Comparison of ENCODE assay signal across 8 mouse cellular contexts in genomic region chr1:136259893-136260634, GRCm38 (mm10). TPM values are rescaled to one million over a fixed set of nuclear protein-coding genes. Genes with fewer than 3 reads are reported as not detected.
DNase-seq lines count a peak whose midpoint lies in the region; ATAC-seq lines count a peak whose summit lies in the region.

No protein-coding gene starts in this region.

- no peak overlapping the region for H3K27ac ChIP-seq in forebrain, embryonic 11.5 days (ENCODE audit: low read depth, low read length)
- no peak overlapping the region; a peak in 1 of 4 replicates for H3K27ac ChIP-seq in heart, embryonic 14.5 days (replicated peaks in 1 of 2; ENCODE audit: control insufficient read depth in 1 of 2, insufficient read depth in 1 of 2, low read depth in 2 of 2, low read length in 2 of 2)
- H3K27ac ChIP-seq in liver, embryonic 13.5 days, result no peak overlapping the region
- H3K27ac ChIP-seq in neural tube, embryonic 15.5 days (replicated peaks), result peak overlapping the region; percentile 74

- peaks cover 41% of the 10 kb centered on the region for H3K27me3 ChIP-seq in forebrain, embryonic 11.5 days (ENCODE audit: control insufficient read depth, insufficient read depth, low read length)
- peaks cover 64% of the 10 kb centered on the region for H3K27me3 ChIP-seq in heart, embryonic 14.5 days (ENCODE audit: control insufficient read depth, insufficient read depth, low read length)
- H3K27me3 ChIP-seq in liver, embryonic 13.5 days, result peaks cover 90% of the 10 kb centered on the region
- H3K27me3 ChIP-seq in neural tube, embryonic 15.5 days (replicated peaks), result peaks cover 45% of the 10 kb centered on the region

- DNase-seq in urinary bladder, adult 18-20 months (ENCODE audit: low spot score in 2 of 2), result peak; percentile 15 to 31
- no peak for DNase-seq in urinary bladder, postnatal 10 days (ENCODE audit: low spot score)
- peak; percentile 76 for DNase-seq in forebrain, embryonic 11.5 days (ENCODE audit: low spot score)
- DNase-seq in kidney, postnatal 10 days, result peak; percentile 74
- DNase-seq in liver, embryonic 13.5 days, result no peak
- DNase-seq in thymus, postnatal 4 days, result peak; percentile 67

- peak; percentile 68 for ATAC-seq in forebrain, embryonic 11.5 days (replicated peaks; ENCODE audit: low FRiP score)
- ATAC-seq in heart, embryonic 14.5 days (ENCODE audit: insufficient number of reproducible peaks, insufficient read depth, low FRiP score, low read depth), result peak; percentile 60
- peak; percentile 45; the same call in 1 of the 2 replicates for ATAC-seq in liver, embryonic 13.5 days (ENCODE audit: low read depth)
- peak; percentile 90 for ATAC-seq in neural tube, embryonic 15.5 days (ENCODE audit: low FRiP score)

- peak overlapping the region; percentile 54 for H3K9ac ChIP-seq in forebrain, embryonic 11.5 days (ENCODE audit: low read length)
- H3K9ac ChIP-seq in heart, embryonic 14.5 days (ENCODE audit: low read length), result peak overlapping the region; percentile 68
- no peak overlapping the region for H3K9ac ChIP-seq in liver, embryonic 13.5 days
- peak overlapping the region; percentile 71 for H3K9ac ChIP-seq in neural tube, embryonic 15.5 days (replicated peaks)

- no peaks in the 10 kb centered on the region for H3K36me3 ChIP-seq in forebrain, embryonic 11.5 days (ENCODE audit: control insufficient read depth, insufficient read depth, low read length)
- no peaks in the 10 kb centered on the region for H3K36me3 ChIP-seq in heart, embryonic 14.5 days (ENCODE audit: control insufficient read depth, insufficient read depth, low read length)
- H3K36me3 ChIP-seq in liver, embryonic 13.5 days, result no peaks in the 10 kb centered on the region
- H3K36me3 ChIP-seq in neural tube, embryonic 15.5 days, result no peaks in the 10 kb centered on the region

- H3K4me1 ChIP-seq in forebrain, embryonic 11.5 days (replicated peaks; ENCODE audit: control insufficient read depth, insufficient read depth, low read length), result peaks cover 13% of the 10 kb centered on the region; the same call in 1 of the 2 replicates
- H3K4me1 ChIP-seq in heart, embryonic 14.5 days (ENCODE audit: control insufficient read depth in 2 of 2, insufficient read depth in 2 of 2, low read length in 2 of 2), result peaks cover 7 to 19% of the 10 kb centered on the region in 2 experiments
- H3K4me1 ChIP-seq in liver, embryonic 13.5 days (replicated peaks), result peaks cover 18% of the 10 kb centered on the region
- H3K4me1 ChIP-seq in neural tube, embryonic 15.5 days, result peaks cover 26% of the 10 kb centered on the region

- H3K4me2 ChIP-seq in forebrain, embryonic 11.5 days (ENCODE audit: low read depth, low read length, severe bottlenecking), result peak overlapping the region; percentile 93
- H3K4me2 ChIP-seq in heart, embryonic 14.5 days (ENCODE audit: low read length), result peak overlapping the region; percentile 96
- peak overlapping the region; percentile 66 for H3K4me2 ChIP-seq in liver, embryonic 13.5 days
- H3K4me2 ChIP-seq in neural tube, embryonic 15.5 days, result peak overlapping the region; percentile 90

- under 1% methylated on average over 94 of the region's 95 CpGs for WGBS in forebrain, embryonic 11.5 days
- WGBS in heart, embryonic 14.5 days, result 2% methylated on average over 89 of the region's 95 CpGs
- WGBS in liver, embryonic 13.5 days (ENCODE audit: insufficient replicate concordance), result 2% methylated on average over 93 of the region's 95 CpGs
- WGBS in neural tube, embryonic 15.5 days, result under 1% methylated on average over 94 of the region's 95 CpGs

- peak overlapping the region; percentile 50 for H3K4me3 ChIP-seq in forebrain, embryonic 11.5 days (ENCODE audit: low read depth, low read length)
- H3K4me3 ChIP-seq in heart, embryonic 14.5 days (ENCODE audit: control insufficient read depth in 1 of 2, insufficient read depth in 1 of 2, low read depth in 1 of 2, low read length in 2 of 2), result peak overlapping the region; percentile 54 to 58
- peak overlapping the region; percentile 49 for H3K4me3 ChIP-seq in liver, embryonic 13.5 days (replicated peaks)
- H3K4me3 ChIP-seq in neural tube, embryonic 15.5 days (replicated peaks), result peak overlapping the region; percentile 59

- no peaks in the 10 kb centered on the region for H3K9me3 ChIP-seq in forebrain, embryonic 11.5 days (ENCODE audit: control insufficient read depth, low read length)
- no peaks in the 10 kb centered on the region for H3K9me3 ChIP-seq in heart, embryonic 14.5 days (ENCODE audit: control insufficient read depth, low read length)
- no peaks in the 10 kb centered on the region for H3K9me3 ChIP-seq in liver, embryonic 13.5 days (replicated peaks)
- no peaks in the 10 kb centered on the region for H3K9me3 ChIP-seq in neural tube, embryonic 15.5 days (replicated peaks)

RNA-seq across cellular contexts. Expression of gene Gpr25, which starts 0.6 kb away (rescaled TPM):
- not detected in 2 replicates for polyA plus RNA-seq in forebrain, embryonic 11.5 days (2014; fragmentation: Nextera tagmentation; extraction: Ambion mirVana)
- polyA plus RNA-seq in heart, embryonic 14.5 days (2014; fragmentation: Nextera tagmentation; extraction: Ambion mirVana), result not detected in 2 replicates
- not detected in 2 replicates for polyA plus RNA-seq in liver, embryonic 13.5 days (2015; fragmentation: Nextera tagmentation; extraction: Ambion mirVana)
- 1.3 and 1.8 TPM in 2 replicates for polyA plus RNA-seq in neural tube, embryonic 15.5 days (2015; fragmentation: Nextera tagmentation; extraction: Ambion mirVana)

RNA-seq across cellular contexts. Expression of gene Inava, which starts 26.0 kb away (rescaled TPM):
- polyA plus RNA-seq in forebrain, embryonic 11.5 days (2014; fragmentation: Nextera tagmentation; extraction: Ambion mirVana), result 19.5 and 19.8 TPM in 2 replicates
- polyA plus RNA-seq in heart, embryonic 14.5 days (2014; fragmentation: Nextera tagmentation; extraction: Ambion mirVana), result 0.08 and 0.30 TPM in 2 replicates
- polyA plus RNA-seq in liver, embryonic 13.5 days (2015; fragmentation: Nextera tagmentation; extraction: Ambion mirVana), result 0.22 and 0.39 TPM in 2 replicates
- 2.0 and 8.2 TPM in 2 replicates for polyA plus RNA-seq in neural tube, embryonic 15.5 days (2015; fragmentation: Nextera tagmentation; extraction: Ambion mirVana)

RNA-seq across cellular contexts. Expression of gene Mroh3, which starts 47.4 kb away (rescaled TPM):
- polyA plus RNA-seq in forebrain, embryonic 11.5 days (2014; fragmentation: Nextera tagmentation; extraction: Ambion mirVana), result 0.41 TPM in 1 of 2 replicates, not detected in the other
- polyA plus RNA-seq in heart, embryonic 14.5 days (2014; fragmentation: Nextera tagmentation; extraction: Ambion mirVana), result not detected in 2 replicates
- polyA plus RNA-seq in liver, embryonic 13.5 days (2015; fragmentation: Nextera tagmentation; extraction: Ambion mirVana), result not detected in 2 replicates
- polyA plus RNA-seq in neural tube, embryonic 15.5 days (2015; fragmentation: Nextera tagmentation; extraction: Ambion mirVana), result not detected in 2 replicates

Comparison
In these comparisons a context has a peak if more than half of its experiments do, and no peak if none do; other contexts are left out.
1. DNase-seq: peak in urinary bladder, adult 18-20 months (2 of 2), forebrain, embryonic 11.5 days (single experiment), kidney, postnatal 10 days (single experiment) and thymus, postnatal 4 days (single experiment); none in urinary bladder, postnatal 10 days (single experiment) and liver, embryonic 13.5 days (single experiment).
2. Peak in every context shown above with its lines, with median percentiles within 50 percentile points of each other: ATAC-seq, H3K4me2 ChIP-seq and H3K4me3 ChIP-seq.